Mouse (Mus musculus) forebrain, embryonic 11.5 days (tissue): ENCODE measurements around the gene Gm4450. TPM values are rescaled to one million over a fixed set of nuclear protein-coding genes. Genes with fewer than 3 reads are reported as not detected.

ENCODE experiments used
- ATAC-seq: fragments of 200-750 bp; cut with Nextera tagmentation; replicated peaks from 2 replicates; pipeline ENCODE4 v1.8.0; 2017; ENCODE audit warnings: moderate TSS enrichment; ENCODE audit not compliant: low FRiP score
- DNase-seq: peaks from one replicate; pipeline ENCODE4 v3.0.0-alpha.2; 2017; ENCODE audit warnings: low spot score
- H3K27ac ChIP-seq: fragments of 300-500 bp; sonication (generic); 2 replicates; pipeline ENCODE4 v1.5.1; 2014; ENCODE audit warnings: low read depth, low read length
- H3K27me3 ChIP-seq: fragments of 300-500 bp; sonication (generic); 2 replicates; pipeline ENCODE4 v1.6.1; 2014; ENCODE audit warnings: mild to moderate bottlenecking, low read length, mixed read lengths; ENCODE audit not compliant: control insufficient read depth, insufficient read depth
- H3K36me3 ChIP-seq: fragments of 300-500 bp; sonication (generic); 2 replicates; pipeline ENCODE4 v1.6.1; 2014; ENCODE audit warnings: mild to moderate bottlenecking, low read length, moderate library complexity, mixed read lengths; ENCODE audit not compliant: control insufficient read depth, insufficient read depth
- H3K4me1 ChIP-seq: fragments of 300-500 bp; sonication (generic); replicated peaks from 2 replicates; pipeline ENCODE4 v1.6.1; 2014; ENCODE audit warnings: low read length, mixed read lengths; ENCODE audit not compliant: control insufficient read depth, insufficient read depth
- H3K4me2 ChIP-seq: fragments of 300-500 bp; sonication (generic); 2 replicates; pipeline ENCODE4 v1.6.1; 2014; ENCODE audit warnings: low read depth, mild to moderate bottlenecking, low read length, moderate library complexity, mixed read lengths; ENCODE audit not compliant: severe bottlenecking
- H3K4me3 ChIP-seq: fragments of 300-500 bp; sonication (generic); 2 replicates; pipeline ENCODE4 v1.5.1; 2014; ENCODE audit warnings: low read depth, low read length
- H3K9ac ChIP-seq: fragments of 300-500 bp; sonication (generic); 2 replicates; pipeline ENCODE4 v1.6.1; 2014; ENCODE audit warnings: low read length
- H3K9me3 ChIP-seq: fragments of 300-500 bp; sonication (generic); 2 replicates; pipeline ENCODE4 v1.6.1; 2016; ENCODE audit warnings: low read length, mixed read lengths; ENCODE audit not compliant: control insufficient read depth
- WGBS: fragments of 180-500 bp; shearing (Covaris S2); extraction: QIAGEN DNeasy Blood & Tissue Kit; methylation state at CpG from one replicate; pipeline ENCODE4 v1.1.7; 2014; 5-methylcytosine and 5-hydroxymethylcytosine counted together
- polyA plus RNA-seq: library from polyadenylated mRNA; unstranded; fragments of >200 nt; fragmentation: Nextera tagmentation; extraction: Ambion mirVana; gene quantifications from 2 replicates; pipeline ENCODE4 v1.2.1, GENCODE M21; 2014

The Gm4450 gene
- polyA plus RNA-seq, 1 experiment from 2014 or later: not detected

GRCm38 (mm10) chr3:98427260-98427599 lies 29.7 kb downstream of the Gm4450 start:
- H3K27me3 ChIP-seq: peaks cover 14% of the 10 kb centered on the region
- H3K36me3 ChIP-seq: no peaks in the 10 kb centered on the region; the same call in 1 of the 2 replicates
- DNase-seq (no peak), ATAC-seq (no peak)
- H3K4me1 ChIP-seq: peaks cover 9% of the 10 kb centered on the region
- H3K4me2 ChIP-seq: peak overlapping the region; percentile 95
- no peaks in the 10 kb centered on the region for H3K9me3 ChIP-seq
- under 1% methylated on average over 23 of the region's 23 CpGs for WGBS
- H3K27ac ChIP-seq: no peak overlapping the region
- peak overlapping the region; percentile 6; the same call in 1 of the 2 replicates for H3K9ac ChIP-seq
- peak overlapping the region; percentile 55 for H3K4me3 ChIP-seq

DNA sequence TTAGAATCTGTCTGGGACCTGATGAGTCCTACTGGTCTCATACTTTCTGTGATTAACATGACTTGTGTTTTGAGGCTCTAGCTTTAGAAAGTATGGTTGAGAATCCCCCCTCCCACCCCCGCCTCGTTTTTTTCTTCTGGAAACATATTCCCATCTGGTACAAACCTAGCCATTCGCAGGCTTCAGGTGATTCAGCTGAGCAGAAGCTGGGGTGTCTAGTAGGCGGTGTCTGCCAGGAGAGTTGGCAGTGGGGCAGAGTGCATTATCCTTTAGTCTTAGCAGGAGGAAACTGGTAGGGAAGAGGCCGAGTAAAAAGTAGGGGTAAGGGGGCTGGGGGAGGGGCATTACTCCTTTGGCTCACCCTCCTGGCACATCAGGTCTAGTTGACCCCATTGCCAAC lies 30.2 kb downstream of the Gm4450 start:
- peaks cover 14% of the 10 kb centered on the region for H3K27me3 ChIP-seq
- DNase-seq: no peak
- H3K9me3 ChIP-seq: no peaks in the 10 kb centered on the region
- peaks cover 9% of the 10 kb centered on the region for H3K4me1 ChIP-seq
- H3K9ac ChIP-seq: no peak overlapping the region; the same call in 1 of the 2 replicates
- 47% methylated on average over 5 of the region's 5 CpGs for WGBS
- H3K4me3 ChIP-seq: peak overlapping the region; percentile 55
- no peaks in the 10 kb centered on the region; the same call in 1 of the 2 replicates for H3K36me3 ChIP-seq
- H3K27ac ChIP-seq: no peak overlapping the region
- peak overlapping the region; percentile 95 for H3K4me2 ChIP-seq
- peak; percentile 1; the same call in 1 of the 2 replicates for ATAC-seq

GRCm38 (mm10) chr3:98422926-98423325 lies 34.0 kb downstream of the Gm4450 start:
- 90% methylated on average over 4 of the region's 4 CpGs for WGBS

GRCm38 (mm10) chr3:98419786-98420070 lies 37.2 kb downstream of the Gm4450 start:
- Histone ChIP-seq H3K4me2 (no peak overlapping the region), H3K27ac (no peak overlapping the region), H3K9me3 (no peaks in the 10 kb centered on the region), H3K9ac (no peak overlapping the region), H3K4me3 (no peak overlapping the region), H3K4me1 (no peaks in the 10 kb centered on the region), H3K36me3 (no peaks in the 10 kb centered on the region), H3K27me3 (no peaks in the 10 kb centered on the region)
- DNase-seq (no peak), ATAC-seq (no peak)
- 67% methylated on average over 4 of the region's 4 CpGs for WGBS

More at GRCm38 (mm10) chr3:98422926-98423325, 34.0 kb downstream of the Gm4450 start:
- DNase-seq: no peak
- Histone ChIP-seq H3K4me3 (no peak overlapping the region), H3K27me3 (no peaks in the 10 kb centered on the region), H3K9me3 (no peaks in the 10 kb centered on the region), H3K4me2 (no peak overlapping the region), H3K27ac (no peak overlapping the region), H3K36me3 (no peaks in the 10 kb centered on the region; the same call in 1 of the 2 replicates), H3K9ac (no peak overlapping the region), H3K4me1 (peaks cover 4% of the 10 kb centered on the region)
- ATAC-seq: no peak

- H3K9ac ChIP-seq: no peak overlapping the region
- DNase-seq: no peak
- no peaks in the 10 kb centered on the region for H3K27me3 ChIP-seq
- H3K4me2 ChIP-seq: no peak overlapping the region
- no peaks in the 10 kb centered on the region for H3K4me1 ChIP-seq
- H3K36me3 ChIP-seq: no peaks in the 10 kb centered on the region
- no peak overlapping the region for H3K27ac ChIP-seq
- 76% methylated on average over 6 of the region's 6 CpGs for WGBS
- no peak for ATAC-seq
- H3K9me3 ChIP-seq: no peaks in the 10 kb centered on the region
- H3K4me3 ChIP-seq: no peak overlapping the region
Observed at GRCm38 (mm10) chr3:98418991-98419785, 37.7 kb downstream of the Gm4450 start.

GRCm38 (mm10) chr3:98417328-98417727 lies 39.6 kb downstream of the Gm4450 start:
- H3K27ac ChIP-seq: no peak overlapping the region
- ATAC-seq (no peak), DNase-seq (no peak)
- no peaks in the 10 kb centered on the region for H3K9me3 ChIP-seq
- H3K36me3 ChIP-seq: no peaks in the 10 kb centered on the region
- H3K27me3 ChIP-seq: no peaks in the 10 kb centered on the region
- H3K4me3 ChIP-seq: no peak overlapping the region
- no peak overlapping the region for H3K4me2 ChIP-seq
- H3K4me1 ChIP-seq: no peaks in the 10 kb centered on the region
- 84% methylated on average over 4 of the region's 4 CpGs for WGBS
- H3K9ac ChIP-seq: no peak overlapping the region

DNA sequence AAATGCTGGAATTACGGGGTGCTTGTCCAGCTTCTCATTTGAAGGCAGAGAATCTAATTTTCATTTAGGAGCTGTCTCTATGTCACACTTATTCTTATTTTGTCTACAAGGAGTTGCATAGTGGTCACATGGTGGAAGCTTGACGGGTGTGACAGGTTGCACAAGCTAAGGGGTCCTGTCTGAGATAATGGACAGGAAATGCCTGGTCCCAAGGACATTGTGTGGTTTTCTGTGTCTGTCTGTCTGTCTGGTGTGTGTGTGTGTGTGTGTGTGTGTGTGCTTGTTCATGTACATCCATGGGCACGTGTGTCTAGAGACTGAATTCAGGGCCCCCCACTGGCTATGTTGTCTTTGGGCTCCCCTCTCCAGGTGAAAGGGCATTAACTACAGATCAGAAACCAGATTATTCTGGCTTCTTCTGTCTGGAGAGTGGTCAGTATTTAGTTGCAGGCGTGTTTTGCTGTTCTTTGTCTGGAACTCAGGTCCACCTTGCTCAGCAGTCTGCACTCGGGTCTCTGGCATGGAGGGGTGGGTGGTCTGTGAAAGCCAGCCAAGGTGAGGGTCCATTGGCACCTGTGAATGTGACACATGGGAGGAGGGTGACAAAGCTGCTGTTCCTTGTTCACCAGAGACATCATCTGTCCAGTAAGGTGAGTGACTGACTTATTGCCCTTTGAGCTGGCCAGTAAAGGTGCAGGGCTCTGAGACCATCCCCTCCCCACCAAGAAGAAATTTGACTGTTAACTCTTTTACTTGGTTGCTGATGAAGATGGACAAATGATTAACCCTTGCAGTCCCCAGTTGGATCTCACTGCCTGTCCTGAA lies 40.3 kb downstream of the Gm4450 start:
- Histone ChIP-seq H3K9me3 (no peaks in the 10 kb centered on the region), H3K9ac (no peak overlapping the region), H3K27me3 (no peaks in the 10 kb centered on the region), H3K4me2 (no peak overlapping the region), H3K36me3 (no peaks in the 10 kb centered on the region), H3K4me3 (no peak overlapping the region), H3K4me1 (no peaks in the 10 kb centered on the region), H3K27ac (no peak overlapping the region)
- DNase-seq (no peak), ATAC-seq (no peak)
- 75% methylated on average over 5 of the region's 5 CpGs for WGBS

- Histone ChIP-seq H3K9ac (no peak overlapping the region), H3K27me3 (no peaks in the 10 kb centered on the region), H3K4me3 (no peak overlapping the region), H3K4me2 (no peak overlapping the region), H3K9me3 (no peaks in the 10 kb centered on the region), H3K4me1 (no peaks in the 10 kb centered on the region), H3K27ac (no peak overlapping the region), H3K36me3 (no peaks in the 10 kb centered on the region)
- 81% methylated on average over 3 of the region's 3 CpGs for WGBS
- DNase-seq: no peak
- ATAC-seq: no peak
Observed at GRCm38 (mm10) chr3:98414296-98414695, 42.6 kb downstream of the Gm4450 start.
